Mouse (Mus musculus) stomach, postnatal 0 days (tissue): ENCODE measurements around the gene Scamp1.

Experiments
- CTCF ChIP-seq: IDR thresholded peaks from 2 replicates; pipeline ENCODE4 v1.5.1; 2016; ENCODE audit warnings: antibody characterized with exemption, low read depth, mild to moderate bottlenecking, moderate library complexity
- EP300 ChIP-seq: optimal IDR thresholded peaks from 2 replicates; pipeline ENCODE3; 2016; ENCODE audit warnings: antibody characterized with exemption

GRCm38 (mm10) chr13:94286195-94286594, 538 bp upstream of the Scamp1 start:
- TF ChIP-seq CTCF (no peak), EP300 (no peak)
